ENCODE assay signal across 23 mouse cellular contexts in the genomic region with DNA sequence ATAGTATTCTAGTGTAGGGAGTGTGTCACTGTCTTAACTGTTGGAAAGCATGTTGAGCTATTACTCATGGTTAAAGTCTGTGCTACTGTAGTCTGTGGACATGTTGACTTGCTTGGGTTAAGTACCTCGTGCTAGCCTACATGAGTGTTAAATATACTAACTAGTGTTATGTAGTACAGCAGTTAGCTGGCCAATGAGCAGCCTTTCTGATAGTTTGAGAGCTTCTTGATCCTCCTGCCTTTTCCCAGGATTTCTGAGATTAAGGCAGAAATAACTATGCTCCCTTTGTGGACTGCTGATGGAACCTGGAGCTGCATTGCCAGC. TPM values are rescaled to one million over a fixed set of nuclear protein-coding genes. Genes with fewer than 3 reads are reported as not detected.
DNase-seq lines count a peak whose midpoint lies in the region; ATAC-seq and TF ChIP-seq lines count a peak whose summit lies in the region.
"Had no signal": no experiment of that assay in that cellular context is flagged by ENCODE, and none has a peak within 500 bp of the region (broad histone marks: within the 10 kb centered on the region; RNA-seq: fewer than 3 reads in every experiment).

No protein-coding gene starts in this region.

- no peak for TF ChIP-seq EP300 in liver, postnatal 0 days (IDR thresholded peaks at IDR 0.05; ENCODE audit: low read depth)

- H3K27me3 ChIP-seq in embryonic facial prominence, embryonic 14.5 days (replicated peaks; ENCODE audit: control insufficient read depth, insufficient read depth, low read length): no peaks in the 10 kb centered on the region
- no peaks in the 10 kb centered on the region for H3K27me3 ChIP-seq in embryonic facial prominence, embryonic 10.5 days (replicated peaks; ENCODE audit: low read depth, poor library complexity, severe bottlenecking)
- H3K27me3 ChIP-seq in liver, embryonic 12.5 days (replicated peaks): no peaks in the 10 kb centered on the region
- H3K27me3 ChIP-seq in liver, postnatal 0 days (ENCODE audit: insufficient read depth, low read length): no peaks in the 10 kb centered on the region
- H3K27me3 ChIP-seq: embryonic facial prominence, embryonic 13.5 days; forebrain, embryonic 15.5 days; heart, embryonic 13.5 days; hindbrain, embryonic 12.5 days; hindbrain, embryonic 15.5 days had no signal

- ATAC-seq in embryonic facial prominence, embryonic 14.5 days (ENCODE audit: low read depth): 0 out of 2 replicates have a peak, but pooled peaks have one; percentile 2
- ATAC-seq in liver, embryonic 12.5 days: no peak
- ATAC-seq in liver, postnatal 0 days: no peak
- ATAC-seq: forebrain, embryonic 15.5 days had no signal

- TF ChIP-seq CTCF in liver, postnatal 0 days (IDR thresholded peaks at IDR 0.05; ENCODE audit: low read depth): no peak

- peaks cover 4% of the 10 kb centered on the region; the same call in 1 of the 2 replicates for H3K4me1 ChIP-seq in embryonic facial prominence, embryonic 14.5 days (ENCODE audit: control insufficient read depth, insufficient read depth, low read length)
- peaks cover 24% of the 10 kb centered on the region for H3K4me1 ChIP-seq in embryonic facial prominence, embryonic 10.5 days
- peaks cover 44% of the 10 kb centered on the region for H3K4me1 ChIP-seq in liver, embryonic 12.5 days
- H3K4me1 ChIP-seq in liver, postnatal 0 days (ENCODE audit: insufficient read depth): peaks cover 20% of the 10 kb centered on the region

- no peaks in the 10 kb centered on the region for H3K9me3 ChIP-seq in embryonic facial prominence, embryonic 14.5 days (ENCODE audit: control insufficient read depth, low read length)
- no peaks in the 10 kb centered on the region for H3K9me3 ChIP-seq in embryonic facial prominence, embryonic 10.5 days
- no peaks in the 10 kb centered on the region for H3K9me3 ChIP-seq in liver, embryonic 12.5 days (replicated peaks)
- H3K9me3 ChIP-seq in liver, postnatal 0 days (ENCODE audit: low read length): no peaks in the 10 kb centered on the region
- H3K9me3 ChIP-seq: forebrain, embryonic 15.5 days; heart, embryonic 10.5 days; heart, embryonic 13.5 days; hindbrain, embryonic 12.5 days; hindbrain, embryonic 15.5 days had no signal

- H3K4me2 ChIP-seq in embryonic facial prominence, embryonic 14.5 days (ENCODE audit: low read depth, low read length): no peak overlapping the region
- H3K4me2 ChIP-seq in liver, embryonic 12.5 days: no peak overlapping the region
- H3K4me2 ChIP-seq in liver, postnatal 0 days (ENCODE audit: low read depth, low read length): no peak overlapping the region
- H3K4me2 ChIP-seq: embryonic facial prominence, embryonic 13.5 days; forebrain, embryonic 15.5 days; heart, embryonic 13.5 days; hindbrain, embryonic 12.5 days; hindbrain, embryonic 15.5 days had no signal

- no peak overlapping the region for H3K9ac ChIP-seq in embryonic facial prominence, embryonic 14.5 days (ENCODE audit: low read depth, low read length)
- H3K9ac ChIP-seq in liver, embryonic 12.5 days: no peak overlapping the region
- no peak overlapping the region for H3K9ac ChIP-seq in liver, postnatal 0 days (replicated peaks)
- H3K9ac ChIP-seq: embryonic facial prominence, embryonic 13.5 days; forebrain, embryonic 15.5 days; heart, embryonic 13.5 days; hindbrain, embryonic 12.5 days; hindbrain, embryonic 15.5 days had no signal

- H3K36me3 ChIP-seq in embryonic facial prominence, embryonic 14.5 days (ENCODE audit: control insufficient read depth, insufficient read depth, low read length): peaks cover 71% of the 10 kb centered on the region
- peaks cover 78% of the 10 kb centered on the region for H3K36me3 ChIP-seq in embryonic facial prominence, embryonic 10.5 days (replicated peaks)
- H3K36me3 ChIP-seq in liver, embryonic 12.5 days: peaks cover 78% of the 10 kb centered on the region
- peaks cover 66% of the 10 kb centered on the region for H3K36me3 ChIP-seq in liver, postnatal 0 days (replicated peaks; ENCODE audit: insufficient read depth, low read length)

- H3K4me3 ChIP-seq in embryonic facial prominence, embryonic 14.5 days (ENCODE audit: low read depth, low read length): no peak overlapping the region
- no peak overlapping the region for H3K4me3 ChIP-seq in embryonic facial prominence, embryonic 10.5 days
- H3K4me3 ChIP-seq in liver, embryonic 12.5 days: no peak overlapping the region
- H3K4me3 ChIP-seq in liver, postnatal 0 days (ENCODE audit: low read depth, low read length): no peak overlapping the region
- H3K4me3 ChIP-seq: embryonic facial prominence, embryonic 13.5 days; forebrain, embryonic 15.5 days; heart, adult 2 months; heart, embryonic 10.5 days; heart, embryonic 13.5 days; hindbrain, embryonic 12.5 days; hindbrain, embryonic 15.5 days had no signal

- no peak for DNase-seq in embryonic facial prominence, embryonic 14.5 days (ENCODE audit: low spot score)
- no peak for DNase-seq in embryonic facial prominence, embryonic 10.5 days (ENCODE audit: low spot score)
- DNase-seq in liver, postnatal 0 days: no peak
- DNase-seq in 3T3-L1 (ENCODE audit: low read depth, low spot score): peak; percentile 40
- peak; percentile 32 for DNase-seq in ZHBTc4 (ENCODE audit: low read depth, low spot score)
- no peak for DNase-seq in retina, embryonic 14.5 days (ENCODE audit: low spot score)
- DNase-seq in layer of hippocampus, adult 9-10 months (ENCODE audit: low spot score): no peak
- DNase-seq: adrenal gland, adult 2 months; adrenal gland, postnatal 14 days; B cell, adult 2 months; cerebellum, adult 11 months; cerebellum, adult 2 months; cerebellum, adult 9-11 months; cerebellum, postnatal 25 days; gastrocnemius, postnatal 25 days; heart, adult 2 months had no signal

- H3K27ac ChIP-seq in embryonic facial prominence, embryonic 14.5 days (replicated peaks; ENCODE audit: low read depth, low read length): no peak overlapping the region
- no peak overlapping the region for H3K27ac ChIP-seq in embryonic facial prominence, embryonic 10.5 days (replicated peaks)
- H3K27ac ChIP-seq in liver, embryonic 12.5 days: peak overlapping the region; percentile 10
- no peak overlapping the region for H3K27ac ChIP-seq in liver, postnatal 0 days (ENCODE audit: low read depth)
- H3K27ac ChIP-seq: embryonic facial prominence, embryonic 13.5 days; forebrain, embryonic 15.5 days; heart, adult 2 months; heart, embryonic 10.5 days; heart, embryonic 13.5 days; hindbrain, embryonic 12.5 days; hindbrain, embryonic 15.5 days had no signal

- WGBS in embryonic facial prominence, embryonic 14.5 days: 85% methylated on average over 1 of the region's 1 CpGs
- WGBS in embryonic facial prominence, embryonic 10.5 days: 80% methylated on average over 1 of the region's 1 CpGs
- WGBS in liver, embryonic 12.5 days (ENCODE audit: insufficient replicate concordance): 78% methylated on average over 1 of the region's 1 CpGs
- WGBS in liver, postnatal 0 days (ENCODE audit: insufficient replicate concordance): 74% methylated on average over 1 of the region's 1 CpGs

RNA-seq across cellular contexts. Expression of gene Rpl6, which starts 6.3 kb away (rescaled TPM):
- 685 and 696 TPM in 2 replicates for polyA plus RNA-seq in embryonic facial prominence, embryonic 14.5 days (2014; fragmentation: Nextera tagmentation; extraction: Ambion mirVana)
- 686 and 696 TPM in 2 replicates for polyA plus RNA-seq in embryonic facial prominence, embryonic 10.5 days (2016; fragmentation: Nextera tagmentation; extraction: Ambion mirVana)
- polyA plus RNA-seq in liver, embryonic 12.5 days (2016; fragmentation: Nextera tagmentation; extraction: Ambion mirVana): 590 and 602 TPM in 2 replicates
- 315 and 325 TPM in 2 replicates for polyA plus RNA-seq in liver, postnatal 0 days (2015; fragmentation: Nextera tagmentation; extraction: Ambion mirVana)

RNA-seq across cellular contexts. Expression of gene Hectd4, which starts 9.5 kb away (rescaled TPM):
- polyA plus RNA-seq in embryonic facial prominence, embryonic 14.5 days (2014; fragmentation: Nextera tagmentation; extraction: Ambion mirVana): 7.3 and 7.4 TPM in 2 replicates
- polyA plus RNA-seq in embryonic facial prominence, embryonic 10.5 days (2016; fragmentation: Nextera tagmentation; extraction: Ambion mirVana): 4.4 and 5.0 TPM in 2 replicates
- 13.3 and 14.4 TPM in 2 replicates for polyA plus RNA-seq in liver, embryonic 12.5 days (2016; fragmentation: Nextera tagmentation; extraction: Ambion mirVana)
- polyA plus RNA-seq in liver, postnatal 0 days (2015; fragmentation: Nextera tagmentation; extraction: Ambion mirVana): 3.3 and 3.6 TPM in 2 replicates

RNA-seq across cellular contexts. Expression of gene Ptpn11, which starts 19.4 kb away (rescaled TPM):
- 25.8 and 28.8 TPM in 2 replicates for polyA plus RNA-seq in embryonic facial prominence, embryonic 14.5 days (2014; fragmentation: Nextera tagmentation; extraction: Ambion mirVana)
- polyA plus RNA-seq in embryonic facial prominence, embryonic 10.5 days (2016; fragmentation: Nextera tagmentation; extraction: Ambion mirVana): 25.0 and 25.4 TPM in 2 replicates
- 15.2 and 15.8 TPM in 2 replicates for polyA plus RNA-seq in liver, embryonic 12.5 days (2016; fragmentation: Nextera tagmentation; extraction: Ambion mirVana)
- polyA plus RNA-seq in liver, postnatal 0 days (2015; fragmentation: Nextera tagmentation; extraction: Ambion mirVana): 9.6 and 10.6 TPM in 2 replicates

Comparison
In these comparisons a context has a peak if more than half of its experiments do, and no peak if none do; other contexts are left out.
1. DNase-seq: peak in 3T3-L1 (single experiment) and ZHBTc4 (single experiment); none in embryonic facial prominence, embryonic 14.5 days (single experiment), embryonic facial prominence, embryonic 10.5 days (single experiment), liver, postnatal 0 days (single experiment), retina, embryonic 14.5 days (single experiment) and layer of hippocampus, adult 9-10 months (single experiment).